9 mouse cellular contexts compared by ENCODE assay signal in the genomic region with DNA sequence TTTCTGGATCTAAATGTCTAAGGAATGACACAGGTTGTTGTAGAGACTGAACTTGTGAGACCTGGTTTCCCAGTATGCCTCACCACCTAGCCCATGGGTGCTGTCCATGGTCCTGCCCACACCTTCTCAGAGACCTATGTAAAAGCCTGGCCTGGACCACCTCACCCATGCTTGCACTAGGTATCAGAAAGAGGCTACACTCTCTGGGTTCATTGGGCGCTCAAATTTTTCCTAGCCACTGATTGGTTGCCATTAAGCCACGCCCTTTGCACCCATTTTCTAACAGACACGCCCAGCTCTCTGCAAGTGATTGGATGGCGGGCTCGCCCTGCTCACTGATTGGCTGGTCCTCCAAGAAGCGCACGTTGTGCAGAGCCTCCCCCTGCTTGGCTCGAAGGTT. TPM values are rescaled to one million over a fixed set of nuclear protein-coding genes. Genes with fewer than 3 reads are reported as not detected.
DNase-seq lines count a peak whose midpoint lies in the region; ATAC-seq lines count a peak whose summit lies in the region.
"Had no signal": no experiment of that assay in that cellular context is flagged by ENCODE, and none has a peak within 500 bp of the region (broad histone marks: within the 10 kb centered on the region; RNA-seq: fewer than 3 reads in every experiment).

No protein-coding gene starts in this region.

- no peaks in the 10 kb centered on the region for H3K9me3 ChIP-seq in embryonic facial prominence, embryonic 11.5 days (replicated peaks; ENCODE audit: control insufficient read depth, low read length)
- H3K9me3 ChIP-seq: heart, embryonic 13.5 days had no signal

- H3K4me3 ChIP-seq in embryonic facial prominence, embryonic 11.5 days (ENCODE audit: low read depth, low read length): no peak overlapping the region
- H3K4me3 ChIP-seq: heart, embryonic 13.5 days had no signal

- no peaks in the 10 kb centered on the region; the same call in 1 of the 2 replicates for H3K4me1 ChIP-seq in embryonic facial prominence, embryonic 11.5 days (ENCODE audit: control insufficient read depth, insufficient read depth, low read length)

- 48% methylated on average over 8 of the region's 8 CpGs for WGBS in embryonic facial prominence, embryonic 11.5 days

- ATAC-seq in embryonic facial prominence, embryonic 11.5 days (replicated peaks; ENCODE audit: insufficient number of reproducible peaks, low FRiP score, low TSS enrichment, low read depth): no peak
- no peak for ATAC-seq in frontal cortex, adult (ENCODE audit: low TSS enrichment)

- no peak overlapping the region for H3K27ac ChIP-seq in embryonic facial prominence, embryonic 11.5 days (replicated peaks; ENCODE audit: low read depth, low read length)
- H3K27ac ChIP-seq: heart, embryonic 13.5 days had no signal

- H3K27me3 ChIP-seq in embryonic facial prominence, embryonic 11.5 days (ENCODE audit: control insufficient read depth, insufficient read depth, low read length): no peaks in the 10 kb centered on the region

- DNase-seq in adrenal gland, postnatal 25 days: peak; percentile 45
- DNase-seq in adrenal gland, adult 18-20 months (ENCODE audit: low spot score in 2 of 2): no peak
- DNase-seq in A20 (ENCODE audit: low read depth, low spot score): peak; percentile 51
- peak; percentile 80 for DNase-seq in embryonic facial prominence, embryonic 11.5 days (ENCODE audit: low spot score)
- peak; percentile 36 to 59 for DNase-seq in lung, postnatal 4 days
- no peak for DNase-seq in right cerebral cortex, postnatal 4 days
- DNase-seq in urinary bladder, postnatal 10 days (ENCODE audit: low spot score): no peak

- peaks cover 7% of the 10 kb centered on the region; the same call in 1 of the 2 replicates for H3K36me3 ChIP-seq in embryonic facial prominence, embryonic 11.5 days (replicated peaks; ENCODE audit: control insufficient read depth, insufficient read depth, low read depth, low read length)

- H3K4me2 ChIP-seq in embryonic facial prominence, embryonic 11.5 days (ENCODE audit: low read depth, low read length): no peak overlapping the region
- H3K4me2 ChIP-seq: heart, embryonic 13.5 days had no signal

- no peak overlapping the region for H3K9ac ChIP-seq in embryonic facial prominence, embryonic 11.5 days (replicated peaks; ENCODE audit: low read length)
- H3K9ac ChIP-seq: heart, embryonic 13.5 days had no signal

RNA-seq across cellular contexts. Expression of a gene that starts 1.8 kb away (rescaled TPM):
- 17.3 and 23.3 TPM in 2 replicates for total RNA-seq in adrenal gland, postnatal 25 days (2021)
- total RNA-seq in adrenal gland, adult 18-20 months (2021): 10 to 100 TPM; 13.6 to 13.9 TPM
- 3.1 and 3.2 TPM in 2 replicates for polyA plus RNA-seq in embryonic facial prominence, embryonic 11.5 days (2014; fragmentation: Nextera tagmentation; extraction: Ambion mirVana)

RNA-seq across cellular contexts. Expression of a gene that starts 4.0 kb away (rescaled TPM):
- 26.5 and 28.7 TPM in 2 replicates for total RNA-seq in adrenal gland, postnatal 25 days (2021)
- total RNA-seq in adrenal gland, adult 18-20 months (2021): 10 to 100 TPM; 19.0 to 22.8 TPM
- 4.8 and 5.4 TPM in 2 replicates for polyA plus RNA-seq in embryonic facial prominence, embryonic 11.5 days (2014; fragmentation: Nextera tagmentation; extraction: Ambion mirVana)

RNA-seq across cellular contexts. Expression of a gene that starts 14.9 kb away (rescaled TPM):
- total RNA-seq in adrenal gland, postnatal 25 days (2021): 62.5 and 64.7 TPM in 2 replicates
- total RNA-seq in adrenal gland, adult 18-20 months (2021): 10 to 100 TPM; 63.8 to 67.8 TPM
- polyA plus RNA-seq in embryonic facial prominence, embryonic 11.5 days (2014; fragmentation: Nextera tagmentation; extraction: Ambion mirVana): 105 and 115 TPM in 2 replicates

RNA-seq across cellular contexts. Expression of a gene that starts 19.2 kb away (rescaled TPM):
- 109 and 113 TPM in 2 replicates for total RNA-seq in adrenal gland, postnatal 25 days (2021)
- 100 to 1,000 TPM; 103 to 130 TPM for total RNA-seq in adrenal gland, adult 18-20 months (2021)
- polyA plus RNA-seq in embryonic facial prominence, embryonic 11.5 days (2014; fragmentation: Nextera tagmentation; extraction: Ambion mirVana): 180 and 185 TPM in 2 replicates

RNA-seq across cellular contexts. Expression of a gene that starts 20.5 kb away (rescaled TPM):
- 63.0 and 82.8 TPM in 2 replicates for total RNA-seq in adrenal gland, postnatal 25 days (2021)
- 10 to 100 TPM; 43.5 to 72.2 TPM for total RNA-seq in adrenal gland, adult 18-20 months (2021)
- 30.1 and 37.4 TPM in 2 replicates for polyA plus RNA-seq in embryonic facial prominence, embryonic 11.5 days (2014; fragmentation: Nextera tagmentation; extraction: Ambion mirVana)

Comparison
In these comparisons a context has a peak if more than half of its experiments do, and no peak if none do; other contexts are left out.
1. DNase-seq: peak in adrenal gland, postnatal 25 days (single experiment), A20 (single experiment), embryonic facial prominence, embryonic 11.5 days (single experiment) and lung, postnatal 4 days (2 of 2); none in adrenal gland, adult 18-20 months (0 of 2), right cerebral cortex, postnatal 4 days (single experiment) and urinary bladder, postnatal 10 days (single experiment).